Mouse (Mus musculus) c-Kit-positive CD71-positive TER-119-negative erythroid progenitor cells, embryonic 14.5 days (primary cell): ENCODE data around the gene Agpat4.
"Not testable (repeated sequence)": the region's sequence is repeated elsewhere in the genome, so short reads cannot be mapped to it uniquely, and the experiment has no call there.

Source experiments
- DNase-seq: peaks from one replicate; pipeline ENCODE4 v3.0.0-alpha.2; 2013; ENCODE audit warnings: low read depth

Agpat4 gene

DNA sequence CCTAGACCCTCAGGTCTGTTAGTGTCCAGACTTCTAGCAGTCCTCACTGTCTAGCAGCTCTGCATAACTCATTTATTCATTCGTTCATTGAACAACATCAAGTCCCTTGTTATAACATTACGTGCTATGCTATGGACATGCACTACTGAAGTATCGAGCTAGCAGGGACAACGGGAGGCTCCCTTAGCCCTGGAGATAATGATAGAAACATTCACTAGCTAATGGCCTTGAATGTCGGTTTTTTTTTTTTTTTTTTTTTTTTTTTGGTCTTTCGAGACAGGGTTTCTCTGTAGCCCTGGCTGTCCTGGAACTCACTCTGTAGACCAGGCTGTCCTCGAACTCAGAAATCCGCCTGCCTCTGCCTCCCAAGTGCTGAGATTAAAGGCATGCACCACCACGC, 3.8 kb downstream of the Agpat4 start:
- DNase-seq = not testable (repeated sequence)

DNA sequence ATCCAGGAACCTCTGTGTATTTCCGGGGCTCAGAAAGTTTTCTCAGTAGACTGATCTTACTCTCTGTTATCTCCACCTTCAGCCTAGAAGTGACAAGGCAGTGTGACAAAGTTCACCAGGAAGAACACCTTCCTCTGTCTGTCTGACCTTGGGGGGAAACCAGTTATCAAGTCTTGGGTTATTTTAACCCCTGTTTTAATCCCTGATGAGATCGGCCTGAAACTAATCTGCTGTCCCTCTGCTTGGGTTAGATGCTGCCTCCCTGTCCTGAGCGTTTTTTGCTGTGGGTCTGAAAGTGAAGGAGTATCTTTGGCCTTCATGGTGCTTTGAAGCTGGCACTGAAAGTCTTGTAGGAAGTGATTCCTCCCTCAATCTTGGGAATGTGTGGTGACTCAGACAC, 4.7 kb downstream of the Agpat4 start:
- DNase-seq = no peak

DNA sequence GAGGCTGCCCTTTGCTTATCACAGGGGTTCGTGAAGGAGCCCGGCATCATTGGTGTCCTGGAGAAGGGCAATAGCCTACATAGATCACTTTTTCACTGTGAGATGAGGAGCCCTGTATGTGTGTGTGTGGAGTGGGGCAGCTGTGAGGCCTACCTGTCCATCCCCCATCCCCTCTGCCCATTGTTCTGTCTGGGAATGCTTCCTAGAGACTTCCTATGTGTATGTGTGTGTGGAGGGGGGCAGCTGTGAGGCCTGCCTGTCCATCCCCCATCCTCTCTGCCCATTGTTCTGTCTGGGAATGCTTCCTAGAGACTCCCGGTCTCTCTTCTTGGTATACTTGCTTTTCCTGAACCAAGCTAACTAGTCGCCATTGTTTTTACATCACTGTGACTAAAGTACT, 8.6 kb downstream of the Agpat4 start:
- DNase-seq = no peak

DNA sequence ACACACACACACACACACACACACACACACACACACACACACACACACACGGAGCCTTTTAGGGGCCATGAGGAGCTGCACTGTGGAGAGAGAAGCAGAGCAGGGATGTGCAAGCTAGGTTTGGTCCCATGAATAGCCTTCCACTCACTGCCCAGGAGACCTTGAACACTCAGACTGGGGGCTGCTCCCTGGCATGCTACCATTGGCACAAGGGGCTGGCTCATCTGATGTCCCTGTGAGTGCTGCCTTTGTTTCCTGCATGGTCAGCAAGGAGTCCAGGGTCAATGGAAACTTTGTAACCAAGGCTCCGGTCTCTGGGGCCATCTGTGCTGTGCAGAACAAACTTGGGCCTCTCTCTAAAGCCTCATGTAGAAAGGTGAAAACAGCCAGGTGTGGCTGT, 10.5 kb downstream of the Agpat4 start:
- no peak for DNase-seq

DNA sequence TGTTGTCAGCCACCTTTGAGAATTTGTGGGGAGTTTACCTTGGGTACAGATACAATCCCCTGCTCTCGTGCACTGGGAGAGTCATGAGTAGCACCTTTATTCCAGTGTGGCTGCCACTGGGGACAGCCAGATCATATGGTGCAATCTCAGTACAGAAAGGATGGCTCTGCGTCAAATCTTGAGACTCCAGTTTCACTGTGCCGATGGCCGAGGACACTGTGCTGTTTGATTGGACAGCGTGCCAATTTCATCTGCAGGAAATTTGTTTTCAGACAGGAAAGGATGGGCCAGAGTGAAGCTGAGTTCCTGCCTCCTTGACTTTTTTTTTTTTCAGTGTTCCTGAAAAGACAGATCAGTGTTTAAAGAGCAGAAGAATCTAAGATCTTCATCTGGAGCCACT, 12.7 kb downstream of the Agpat4 start:
- DNase-seq = no peak

DNA sequence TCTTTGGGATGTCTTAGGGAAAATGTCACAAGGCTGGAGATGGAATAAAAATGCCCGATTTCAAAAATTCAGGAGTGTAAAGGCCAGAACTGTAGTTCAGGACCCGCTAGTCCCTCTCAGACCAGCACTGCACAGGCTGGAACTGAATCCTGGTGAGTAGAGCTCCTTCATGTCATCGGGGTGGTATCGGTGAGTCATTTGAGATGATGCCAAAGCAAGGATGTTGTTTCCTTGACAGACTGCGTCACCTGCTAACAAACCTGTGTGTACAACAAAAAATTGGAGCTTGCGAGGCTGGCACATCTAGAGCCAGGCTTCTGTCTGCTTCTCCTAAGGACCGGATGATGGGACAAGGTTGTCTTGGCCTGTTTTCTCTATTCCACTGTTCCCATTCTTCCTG, 13.1 kb downstream of the Agpat4 start:
- DNase-seq = no peak

DNA sequence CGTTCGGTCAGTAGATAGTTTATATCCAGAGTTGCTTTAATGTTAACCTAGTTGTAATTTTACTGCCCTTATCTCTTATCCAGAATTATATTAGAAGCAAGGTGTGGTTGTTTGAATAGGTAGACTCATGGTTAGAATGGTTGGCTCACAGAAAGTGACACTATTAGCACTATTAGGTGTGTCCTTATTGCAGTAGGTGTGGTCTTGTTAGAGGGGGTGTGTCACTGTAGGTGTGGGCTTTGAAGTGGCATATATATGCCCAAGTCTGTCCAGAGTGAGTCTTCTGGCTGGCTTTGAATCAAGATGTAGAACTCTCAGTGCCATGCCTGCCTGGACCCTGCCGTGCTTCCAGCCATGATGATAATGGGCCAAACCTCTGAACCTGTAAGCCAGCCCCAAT, 14.4 kb downstream of the Agpat4 start:
- DNase-seq = no peak

DNA sequence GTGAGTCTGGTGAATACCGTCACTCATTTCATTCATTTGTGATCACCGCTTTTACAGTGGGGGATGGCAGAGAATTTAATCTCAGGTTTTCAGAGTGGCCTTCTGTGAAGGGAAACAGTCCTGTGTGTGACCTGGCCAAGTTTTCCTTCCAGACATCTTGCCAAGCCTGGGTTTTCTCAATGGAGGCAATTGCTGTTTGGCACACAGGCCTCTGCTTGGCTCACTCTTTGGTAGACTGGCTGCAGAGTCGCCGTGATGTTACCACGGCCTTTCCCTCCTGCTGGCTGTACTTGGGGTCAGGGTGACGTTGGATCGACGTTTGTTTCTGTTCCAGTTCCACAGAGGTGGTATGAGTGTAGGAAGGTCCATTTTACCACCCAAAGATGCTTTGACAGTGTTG, 15.5 kb downstream of the Agpat4 start:
- no peak for DNase-seq

DNA sequence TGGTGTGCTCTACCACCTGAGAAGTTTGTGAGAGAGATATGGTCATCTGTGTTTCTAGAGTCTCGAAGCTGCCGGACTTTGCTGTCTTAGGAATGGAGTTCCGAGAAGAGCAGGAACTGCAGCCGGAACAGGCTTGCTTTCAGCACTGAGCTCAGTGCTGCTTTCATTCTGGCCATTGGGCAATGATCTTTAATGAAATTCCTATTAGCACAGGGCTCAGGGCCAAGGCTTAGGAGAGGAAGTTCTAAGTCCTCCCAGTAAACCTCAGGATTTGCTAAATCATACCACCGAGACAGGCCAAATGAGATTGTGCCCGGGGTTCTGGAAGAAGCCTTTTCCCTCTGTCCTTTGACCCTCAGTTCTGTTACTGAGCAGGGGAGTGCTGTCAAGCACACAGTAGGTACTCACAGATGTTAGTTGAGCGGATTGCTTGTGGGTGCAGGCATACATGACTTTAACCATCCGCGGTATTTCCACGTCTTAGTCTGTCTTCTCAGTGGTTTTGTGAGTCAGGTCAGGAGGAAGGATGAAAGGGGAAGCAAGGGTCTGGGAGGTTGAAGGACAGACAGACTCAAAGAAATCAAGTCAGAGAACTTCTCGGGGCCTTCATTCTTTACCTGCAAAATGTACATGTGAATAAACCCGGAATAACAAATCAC, 16.6 kb downstream of the Agpat4 start:
- no peak for DNase-seq

DNA sequence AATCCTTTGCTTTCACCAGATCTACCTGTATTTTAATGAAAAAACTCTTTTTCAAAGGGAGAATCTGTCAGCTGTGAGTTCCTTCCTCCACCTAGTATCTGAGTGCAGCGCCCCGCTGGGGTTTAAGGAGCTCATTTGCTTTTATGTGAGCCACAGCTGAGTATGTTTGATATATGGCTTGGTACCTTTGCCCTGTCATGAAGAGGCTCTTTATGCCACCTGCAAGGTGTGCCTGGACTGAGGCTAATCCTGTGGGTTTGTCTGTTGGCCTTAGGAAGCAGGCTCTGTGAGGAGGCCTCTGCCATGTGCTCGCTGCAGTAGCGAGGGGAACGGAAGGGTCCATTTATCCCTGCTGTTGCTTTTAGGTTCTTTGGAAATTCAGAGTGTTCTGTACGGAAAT, 19.9 kb downstream of the Agpat4 start:
- no peak for DNase-seq

DNA sequence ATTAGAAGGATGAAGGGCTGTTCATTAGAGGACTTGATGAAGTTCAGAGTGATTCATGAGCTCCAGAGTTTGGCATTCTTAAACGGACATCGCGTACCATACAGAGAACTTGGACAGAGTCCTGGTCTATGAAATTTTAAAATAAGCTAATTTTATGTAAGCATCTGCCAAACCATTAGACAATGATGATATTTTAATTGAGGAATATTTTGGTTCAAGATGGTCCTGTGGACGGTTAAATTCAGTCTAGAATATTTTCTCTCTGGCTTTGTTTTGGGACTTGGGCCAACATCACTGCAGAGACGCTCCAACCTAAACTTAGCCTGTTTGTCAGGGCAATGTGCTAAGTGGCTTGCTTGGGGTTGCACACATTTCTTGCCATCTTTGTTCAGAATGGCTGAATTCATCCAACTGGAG, 25.5 kb downstream of the Agpat4 start:
- no peak for DNase-seq

DNA sequence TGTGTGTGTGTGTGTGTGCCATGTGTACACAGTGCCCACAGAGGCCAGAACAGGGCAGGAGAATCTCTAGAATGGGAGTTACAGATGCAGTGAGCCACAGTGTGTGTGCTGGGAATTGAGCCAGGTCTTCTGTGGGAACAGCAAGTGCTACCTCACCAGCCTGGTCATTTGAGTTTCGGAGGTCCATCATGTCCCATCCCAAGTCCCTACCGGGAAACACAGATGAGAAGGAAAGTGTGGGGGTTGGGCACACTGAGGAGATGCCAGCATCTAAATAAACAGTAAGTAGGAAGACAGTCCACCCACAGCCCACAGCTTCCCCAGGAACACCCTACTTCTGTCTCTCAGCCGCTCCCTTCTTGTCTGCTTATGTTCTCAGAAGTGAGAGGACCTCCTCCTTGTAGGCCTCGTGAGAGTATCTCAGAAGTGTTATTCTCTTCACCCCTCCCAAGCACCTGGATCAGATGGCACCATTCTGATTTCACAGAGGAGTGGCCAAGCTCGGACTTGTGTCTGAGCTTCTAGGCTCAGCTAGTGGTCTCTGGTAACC, 27.7 kb downstream of the Agpat4 start:
- DNase-seq = no peak

DNA sequence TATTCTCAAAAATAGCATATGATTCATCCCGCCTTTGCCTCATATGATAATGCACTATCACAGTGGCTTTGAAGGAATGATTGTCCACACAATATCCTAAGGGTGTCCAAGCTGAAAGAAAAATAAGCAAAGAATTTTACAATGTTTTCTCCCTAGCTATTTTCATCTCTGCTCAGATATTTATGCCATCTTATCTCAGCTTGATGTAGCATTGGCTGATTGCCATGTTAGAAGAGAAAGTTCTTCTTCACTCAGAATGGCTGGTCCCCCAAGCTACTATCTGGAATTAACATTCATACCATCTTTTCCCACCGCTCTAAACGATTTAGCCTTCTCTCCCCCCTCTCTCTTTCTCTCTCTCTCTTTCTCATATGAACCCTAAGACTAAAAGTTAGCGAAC, 29.3 kb downstream of the Agpat4 start:
- no peak for DNase-seq

DNA sequence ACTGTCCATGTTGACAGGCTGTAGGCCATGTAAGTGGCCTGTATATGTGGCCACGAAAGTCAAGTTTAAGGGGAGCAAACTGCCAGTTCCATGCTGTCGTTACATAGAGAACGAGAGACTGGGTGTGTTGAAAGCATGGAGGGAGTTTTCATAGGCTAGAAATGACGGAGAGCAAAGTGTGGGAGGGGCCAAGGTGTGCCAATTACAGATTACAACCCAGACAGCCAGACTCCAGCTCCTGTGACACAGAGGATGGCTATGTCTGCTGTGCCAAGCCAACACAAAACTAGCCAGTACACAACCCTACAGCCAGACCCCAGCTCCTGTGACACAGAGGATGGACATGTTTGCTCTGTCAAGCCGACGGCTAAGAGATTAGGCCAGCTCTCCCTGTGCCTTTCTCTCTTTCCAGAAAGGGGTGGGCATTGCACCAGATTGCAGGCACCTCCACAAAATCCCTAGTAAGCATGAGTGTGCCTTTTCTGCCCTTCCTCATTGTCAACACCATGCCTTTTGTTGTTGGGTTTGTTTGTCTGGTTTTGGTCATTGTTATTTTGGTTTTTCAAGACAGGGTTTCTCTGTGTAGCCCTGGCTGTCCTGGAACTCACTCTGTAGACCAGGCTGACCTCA, 30.8 kb downstream of the Agpat4 start:
- peak; percentile 23 for DNase-seq

DNA sequence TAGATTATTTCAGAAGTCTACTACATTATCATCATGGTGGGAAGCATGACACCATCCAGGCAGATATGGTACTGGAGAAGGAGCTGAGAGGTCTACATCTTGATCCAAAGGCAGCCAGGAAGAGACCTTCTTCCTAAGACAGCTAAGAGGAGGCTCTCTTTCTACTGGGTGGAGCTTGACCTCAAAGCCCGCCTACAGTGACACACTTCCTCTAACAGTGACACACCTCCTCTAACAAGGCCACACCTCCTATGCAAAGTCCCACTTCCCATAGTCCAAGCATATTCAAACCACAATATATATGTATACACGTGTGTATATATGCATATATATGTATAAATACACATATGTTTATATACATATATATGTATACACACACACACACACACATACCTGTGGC, 32.5 kb downstream of the Agpat4 start:
- peak; percentile 11 for DNase-seq

DNA sequence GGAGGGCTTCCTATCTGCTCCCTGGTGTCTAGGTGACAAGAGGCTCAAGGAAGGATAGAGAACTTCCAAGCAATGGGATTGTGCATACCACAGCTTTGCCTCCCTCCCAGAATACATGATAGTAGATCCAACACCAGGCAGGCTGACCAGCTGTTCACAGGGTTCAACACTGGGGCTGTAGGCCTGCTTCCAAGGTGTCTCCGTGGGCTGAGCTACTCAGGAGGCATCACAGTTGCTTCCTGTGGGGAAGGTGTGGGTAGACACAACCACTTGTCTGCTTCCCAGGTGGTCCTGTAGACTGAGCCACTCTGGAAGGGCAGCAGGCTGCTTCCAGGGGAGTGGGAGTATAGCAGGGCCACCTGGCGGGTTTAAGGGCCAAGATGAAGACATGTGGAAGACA, 35.8 kb downstream of the Agpat4 start:
- DNase-seq = no peak

DNA sequence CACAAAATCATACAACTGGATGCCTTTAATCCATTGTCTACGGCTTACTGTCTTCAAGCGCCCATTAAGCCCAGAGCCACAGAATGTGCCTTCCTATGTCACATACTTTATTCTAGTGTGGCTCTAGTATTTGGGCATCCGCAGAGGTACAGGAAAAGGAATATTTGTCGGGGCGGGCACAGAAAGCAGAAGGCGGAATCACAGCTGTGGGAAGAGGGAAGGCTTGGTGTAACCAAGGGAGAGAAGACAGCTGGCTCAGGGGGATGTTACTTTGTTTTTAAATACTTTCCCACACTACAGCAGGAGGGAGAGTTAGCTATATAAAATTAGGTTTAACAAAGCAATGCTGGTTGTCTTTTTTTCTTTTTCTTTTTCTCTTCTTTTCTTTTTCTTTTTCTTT, 36.7 kb downstream of the Agpat4 start:
- no peak for DNase-seq

DNA sequence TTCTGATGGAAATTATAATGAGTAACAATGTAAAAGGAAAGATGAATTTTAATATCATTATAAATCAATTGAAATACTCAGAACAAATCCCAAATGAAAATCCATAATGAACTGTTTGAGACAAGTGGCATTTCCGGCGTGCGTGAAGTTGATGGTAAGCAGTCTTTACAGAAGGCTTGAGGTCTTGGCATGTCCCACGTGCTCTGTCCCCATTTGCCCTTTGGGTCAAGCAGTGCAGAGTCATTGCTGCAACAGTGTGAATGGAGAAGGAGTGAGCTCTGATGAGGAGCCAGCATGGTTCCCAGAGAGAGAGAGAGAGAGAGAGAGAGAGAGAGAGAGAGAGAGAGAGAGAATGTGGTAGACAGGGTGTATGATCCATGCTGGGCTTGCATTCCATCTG, 37.4 kb downstream of the Agpat4 start:
- DNase-seq = no peak

DNA sequence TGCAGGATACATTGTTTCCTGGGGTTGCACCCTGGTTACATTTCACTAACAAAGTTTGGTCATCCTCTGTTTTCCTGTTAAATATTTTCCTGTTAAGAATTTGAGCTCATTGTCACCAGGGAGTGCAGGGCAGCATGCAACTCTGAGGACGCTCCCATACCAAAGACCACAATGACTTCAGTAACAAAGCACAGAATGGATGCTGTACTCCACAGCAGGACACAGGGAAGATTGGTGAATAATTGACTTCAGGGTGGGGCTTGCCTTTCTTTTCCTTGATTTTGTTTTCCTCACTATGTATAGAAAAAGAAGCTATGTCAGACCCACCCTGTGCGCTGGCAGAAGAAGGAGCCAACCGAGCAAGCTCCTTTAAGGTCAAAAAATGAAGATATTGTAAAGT, 38.2 kb downstream of the Agpat4 start:
- DNase-seq = no peak

DNA sequence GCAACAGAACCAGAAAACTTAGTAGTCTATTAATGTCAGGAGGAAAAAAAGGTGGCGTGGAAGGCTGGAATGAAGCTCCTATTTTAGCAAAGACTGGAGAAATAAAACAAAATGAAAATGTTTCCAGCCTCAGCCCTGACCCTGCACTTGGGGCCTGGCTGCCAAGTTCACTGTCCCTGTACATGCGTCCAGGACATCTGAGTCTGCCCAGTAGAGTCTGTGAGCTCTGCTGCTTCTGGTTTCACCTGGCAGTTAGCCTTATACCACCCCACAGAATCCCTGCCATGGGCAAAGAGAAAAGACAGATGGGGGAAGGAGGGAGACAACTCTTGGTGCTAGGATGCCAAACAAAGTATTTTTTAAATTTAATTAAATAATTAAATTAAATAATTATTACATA, 38.7 kb downstream of the Agpat4 start:
- DNase-seq = no peak

DNA sequence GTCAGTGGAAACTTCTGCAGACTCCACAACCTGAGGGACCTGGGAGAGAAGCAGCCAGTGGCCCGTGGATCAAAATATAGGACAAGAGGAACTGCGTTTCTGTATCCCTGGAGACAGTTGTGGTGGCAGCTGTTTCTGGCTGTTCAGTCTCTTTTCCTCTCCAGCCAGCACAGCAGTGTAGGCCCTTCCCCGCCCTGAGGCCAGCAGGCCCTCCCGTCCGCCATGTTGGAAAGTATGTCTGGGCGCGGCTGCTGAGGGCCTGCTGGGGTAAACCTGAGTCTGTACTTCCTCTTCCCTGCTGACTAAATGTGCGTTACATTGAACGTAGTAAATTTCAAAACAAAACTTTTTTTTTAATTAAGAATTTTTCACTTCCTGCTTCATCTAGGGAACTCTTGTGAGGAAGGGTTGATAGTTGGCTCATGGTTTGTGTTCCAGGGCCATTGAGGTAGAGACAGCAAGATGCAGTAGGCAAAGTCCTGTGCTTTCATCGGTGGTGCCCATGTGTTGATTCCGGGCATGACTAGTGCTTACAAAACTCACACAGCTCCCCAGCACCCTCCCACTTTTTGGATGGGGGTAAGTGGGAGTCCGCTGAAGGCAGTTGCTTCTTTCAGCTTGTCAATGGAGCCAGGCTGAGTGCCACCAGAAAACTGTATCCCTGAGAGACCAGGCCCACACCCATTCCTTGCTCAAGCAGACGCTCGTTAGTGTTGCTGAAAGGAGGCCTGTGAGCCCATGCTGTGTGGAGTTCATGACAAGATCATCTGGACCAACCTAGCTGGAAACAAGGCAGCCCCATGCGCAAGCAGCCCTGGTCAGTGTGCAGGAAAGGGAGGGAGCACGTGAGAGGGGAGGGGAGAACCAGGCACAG, 40.9 kb downstream of the Agpat4 start:
- DNase-seq = no peak

DNA sequence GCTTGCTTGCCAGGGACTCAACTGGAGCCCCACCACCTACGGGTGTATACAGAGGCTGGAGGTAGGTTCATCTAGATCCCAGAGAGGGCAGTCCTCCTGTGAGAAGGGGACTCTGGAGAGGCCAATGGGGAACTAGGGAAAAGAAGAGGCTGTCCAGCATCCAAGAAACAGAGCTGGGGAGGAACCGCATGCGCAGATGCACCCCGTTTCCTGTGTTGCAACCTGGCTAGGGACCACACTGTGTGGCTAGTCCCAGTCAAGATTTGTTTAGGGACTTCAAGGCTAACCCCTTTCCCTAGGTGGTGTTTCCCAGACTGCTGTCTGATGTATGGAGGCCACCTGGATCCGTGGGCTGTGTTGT, 41.5 kb downstream of the Agpat4 start:
- DNase-seq = no peak

DNA sequence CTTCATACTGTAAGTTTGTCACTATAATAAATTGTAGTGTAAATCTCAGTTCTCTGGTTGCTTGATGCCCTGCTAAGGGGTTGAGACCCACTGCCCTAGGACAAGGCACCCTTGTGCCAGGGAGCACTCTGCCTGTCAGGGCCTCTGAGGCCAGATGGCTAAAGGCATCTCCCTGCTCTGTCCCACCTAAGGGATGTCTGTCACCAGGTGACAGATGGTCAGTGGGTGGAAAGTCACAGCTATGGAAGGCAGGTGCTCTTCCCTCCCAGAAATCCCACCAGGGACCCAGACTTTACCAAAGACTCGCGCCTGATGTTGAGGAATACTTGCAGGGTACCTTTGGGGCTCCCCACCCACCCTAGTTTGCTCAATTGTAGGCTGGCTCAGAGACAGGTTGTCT, 42.0 kb downstream of the Agpat4 start:
- no peak for DNase-seq
